8 mouse cellular contexts compared by ENCODE assay signal in the genomic region with DNA sequence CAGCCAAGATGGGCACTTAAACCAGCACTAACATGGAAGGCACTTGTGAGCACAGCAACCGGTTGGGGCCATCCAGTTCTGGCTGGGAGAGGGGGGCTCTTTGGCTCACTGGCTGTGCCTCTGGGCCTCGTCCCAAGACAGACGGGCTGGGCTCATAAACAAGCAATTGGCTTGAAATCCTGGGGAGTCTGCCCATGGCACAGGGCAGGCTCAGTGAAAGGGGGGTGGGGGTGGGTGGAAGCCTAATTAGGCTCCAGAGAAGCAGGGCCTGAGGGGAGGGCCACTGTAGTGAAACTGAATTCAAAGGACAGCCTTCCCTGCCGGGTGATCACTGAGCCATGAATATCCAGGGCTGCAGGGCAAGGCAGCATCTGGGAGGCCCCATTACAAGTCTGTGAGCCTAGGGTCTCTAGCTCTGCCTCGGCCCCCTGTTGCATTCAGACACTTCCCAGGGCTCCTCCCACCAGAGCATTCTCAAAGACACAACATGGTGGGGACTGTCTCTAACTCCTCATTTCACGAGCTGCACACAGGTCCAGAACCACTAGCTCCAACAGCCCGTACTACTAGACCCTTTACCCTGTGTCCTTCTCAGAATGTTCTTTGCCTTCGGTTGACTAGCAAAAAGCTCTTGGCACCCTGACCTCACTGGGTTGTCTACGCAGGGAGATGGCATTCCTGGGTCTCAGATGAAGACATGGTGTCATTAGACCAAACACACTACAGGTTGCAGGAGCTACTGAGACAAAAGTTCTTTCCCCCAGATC. TPM values are rescaled to one million over a fixed set of nuclear protein-coding genes. Genes with fewer than 3 reads are reported as not detected.
DNase-seq lines count a peak whose midpoint lies in the region; ATAC-seq lines count a peak whose summit lies in the region.

No protein-coding gene starts in this region.

- peaks cover 5% of the 10 kb centered on the region for H3K36me3 ChIP-seq in heart, embryonic 13.5 days
- H3K36me3 ChIP-seq in hindbrain, embryonic 14.5 days (replicated peaks; ENCODE audit: control insufficient read depth, insufficient read depth): no peaks in the 10 kb centered on the region
- no peaks in the 10 kb centered on the region for H3K36me3 ChIP-seq in limb, embryonic 13.5 days

- H3K27ac ChIP-seq in heart, embryonic 13.5 days (replicated peaks): peak overlapping the region; percentile 45; the same call in 1 of the 2 replicates
- H3K27ac ChIP-seq in hindbrain, embryonic 14.5 days: peak overlapping the region; percentile 72
- peak overlapping the region; percentile 56 for H3K27ac ChIP-seq in limb, embryonic 13.5 days

- H3K27me3 ChIP-seq in heart, embryonic 13.5 days (replicated peaks): no peaks in the 10 kb centered on the region
- no peaks in the 10 kb centered on the region for H3K27me3 ChIP-seq in hindbrain, embryonic 14.5 days (ENCODE audit: control insufficient read depth, insufficient read depth, low read length)
- H3K27me3 ChIP-seq in limb, embryonic 13.5 days: no peaks in the 10 kb centered on the region; the same call in 1 of the 2 replicates

- H3K4me1 ChIP-seq in heart, embryonic 13.5 days: peaks cover 59% of the 10 kb centered on the region
- peaks cover 28% of the 10 kb centered on the region for H3K4me1 ChIP-seq in hindbrain, embryonic 14.5 days (replicated peaks; ENCODE audit: control insufficient read depth, insufficient read depth, low read length)
- peaks cover 37% of the 10 kb centered on the region for H3K4me1 ChIP-seq in limb, embryonic 13.5 days

- no peak overlapping the region for H3K4me2 ChIP-seq in heart, embryonic 13.5 days
- H3K4me2 ChIP-seq in hindbrain, embryonic 14.5 days (replicated peaks): peak overlapping the region; percentile 38
- H3K4me2 ChIP-seq in limb, embryonic 13.5 days (replicated peaks): peak overlapping the region; percentile 32

- intact Hi-C loops in heart, postnatal 25 days (cut with DNase I): loop anchor here (1.0 to 10.0 kb wide), 5 partner anchors 34 to 557 kb away; no protein-coding TSS in a partner anchor

- ATAC-seq in heart, embryonic 13.5 days (ENCODE audit: extremely low read depth, insufficient number of reproducible peaks, low FRiP score, low TSS enrichment): no peak
- ATAC-seq in hindbrain, embryonic 14.5 days (ENCODE audit: low FRiP score): peak; percentile 80
- ATAC-seq in limb, embryonic 13.5 days (ENCODE audit: low FRiP score, low read depth): peak; percentile 49
- no peak for ATAC-seq in megakaryocyte progenitor cell, adult 5-6 weeks (replicated peaks; ENCODE audit: poor library complexity)

- WGBS in heart, embryonic 13.5 days: 64% methylated on average over 9 of the region's 9 CpGs
- WGBS in hindbrain, embryonic 14.5 days: 14% methylated on average over 9 of the region's 9 CpGs
- WGBS in limb, embryonic 13.5 days: 34% methylated on average over 9 of the region's 9 CpGs

- H3K4me3 ChIP-seq in heart, embryonic 13.5 days: no peak overlapping the region
- H3K4me3 ChIP-seq in hindbrain, embryonic 14.5 days (replicated peaks; ENCODE audit: low read length): no peak overlapping the region
- no peak overlapping the region for H3K4me3 ChIP-seq in limb, embryonic 13.5 days

- DNase-seq in heart, postnatal 25 days (ENCODE audit: low spot score): no peak
- peak; percentile 79 for DNase-seq in embryo, embryonic 10 days (ENCODE audit: low spot score)
- DNase-seq in hindbrain, embryonic 14.5 days (ENCODE audit: low spot score): peak; percentile 56
- peak; percentile 82 for DNase-seq in retina, embryonic 14.5 days (ENCODE audit: low spot score)
- DNase-seq in adrenal gland, adult 8-10 months: no peak

- no peaks in the 10 kb centered on the region for H3K9me3 ChIP-seq in heart, embryonic 13.5 days
- no peaks in the 10 kb centered on the region for H3K9me3 ChIP-seq in hindbrain, embryonic 14.5 days (ENCODE audit: control insufficient read depth, low read length)
- H3K9me3 ChIP-seq in limb, embryonic 13.5 days: no peaks in the 10 kb centered on the region

- peak overlapping the region; percentile 65 for H3K9ac ChIP-seq in heart, embryonic 13.5 days
- H3K9ac ChIP-seq in hindbrain, embryonic 14.5 days: 0 out of 2 replicates have a peak overlapping the region, but pooled peaks have one; percentile 2
- peak overlapping the region; percentile 14; the same call in 1 of the 2 replicates for H3K9ac ChIP-seq in limb, embryonic 13.5 days

RNA-seq across cellular contexts. Expression of a gene that starts 40.5 kb away (rescaled TPM):
- 24.5 TPM in 2 replicates for polyA plus RNA-seq in heart, embryonic 13.5 days (2015; fragmentation: Nextera tagmentation; extraction: Ambion mirVana)
- total RNA-seq in heart, postnatal 25 days (2021): 10 to 100 TPM; 30.3 to 45.6 TPM
- 99.4 and 106 TPM in 2 replicates for polyA plus RNA-seq in hindbrain, embryonic 14.5 days (2014; fragmentation: Nextera tagmentation; extraction: Ambion mirVana)
- polyA plus RNA-seq in limb, embryonic 13.5 days (2015; fragmentation: Nextera tagmentation; extraction: Ambion mirVana): 17.6 and 24.6 TPM in 2 replicates
- total RNA-seq in megakaryocyte progenitor cell, adult 5-6 weeks (2015): 2.2 and 2.4 TPM in 2 replicates
- 1.00 and 1.8 TPM in 2 replicates for total RNA-seq in megakaryocyte progenitor cell, adult 5-6 weeks (2017)
- 100 to 1,000 TPM in 2 of 4 experiments, 10 to 100 TPM in 2; 87.6 to 148 (median 97.6) TPM for total RNA-seq in adrenal gland, adult 8-10 months (2022)

Comparison
In these comparisons a context has a peak if more than half of its experiments do, and no peak if none do; other contexts are left out.
1. ATAC-seq: peak in hindbrain, embryonic 14.5 days (single experiment) and limb, embryonic 13.5 days (single experiment); none in heart, embryonic 13.5 days (single experiment) and megakaryocyte progenitor cell, adult 5-6 weeks (single experiment).
2. H3K9ac ChIP-seq: peak in every context shown above with its lines; median percentile 65 in heart, embryonic 13.5 days; 14 in limb, embryonic 13.5 days; 2 in hindbrain, embryonic 14.5 days.
3. DNase-seq: peak in embryo, embryonic 10 days (single experiment), hindbrain, embryonic 14.5 days (single experiment) and retina, embryonic 14.5 days (single experiment); none in heart, postnatal 25 days (single experiment) and adrenal gland, adult 8-10 months (single experiment).
4. RNA of a gene that starts 40.5 kb away (total RNA-seq): 87.6 to 148 TPM in adrenal gland, adult 8-10 months and 30.3 to 45.6 TPM in heart, postnatal 25 days; 1.00 to 2.4 TPM in megakaryocyte progenitor cell, adult 5-6 weeks; every median in the first group is over 4 times any median in the second.
5. Peak in every context shown above with its lines, with median percentiles within 50 percentile points of each other: H3K27ac ChIP-seq.